Mouse (Mus musculus) neutrophil, adult 5-6 weeks (primary cell): ENCODE results near the gene Lrsam1. TPM values are rescaled to one million over a fixed set of nuclear protein-coding genes. Genes with fewer than 3 reads are reported as not detected.
A peak's percentile ranks its signal among the peaks of the same experiment; 100 is the strongest.

Experiments
- ATAC-seq: fragments of 151-379, 151-347 bp; 2 replicates; pipeline ENCODE4 v1.8.0; 2017; ENCODE audit warnings: mild to moderate bottlenecking, moderate TSS enrichment; ENCODE audit not compliant: insufficient number of reproducible peaks, poor library complexity, low FRiP score, severe bottlenecking; ENCODE audit errors: extremely low read depth
- total RNA-seq: library from RNA; stranded (forward); fragments of 200-1000 nt; gene quantifications from 2 replicates; pipeline ENCODE4 v1.2.3, GENCODE M21; 2017

Lrsam1 gene
- total RNA-seq, 1 experiment from 2014 or later: 13.5 TPM

- no peak for ATAC-seq
Observed at GRCm38 (mm10) chr2:32907442-32907841, 54.0 kb downstream of the Lrsam1 start.

GRCm38 (mm10) chr2:32905297-32905696 is 56.1 kb downstream of the Lrsam1 start:
- ATAC-seq: no peak

- no peak for ATAC-seq
Observed at GRCm38 (mm10) chr2:32904637-32905036, 56.8 kb downstream of the Lrsam1 start.

- no peak for ATAC-seq
Observed at GRCm38 (mm10) chr2:32903470-32903869, 57.9 kb downstream of the Lrsam1 start.

GRCm38 (mm10) chr2:32902126-32902525 is 59.3 kb downstream of the Lrsam1 start:
- ATAC-seq: no peak

GRCm38 (mm10) chr2:32898983-32899382 is 62.4 kb downstream of the Lrsam1 start:
- no peak for ATAC-seq

GRCm38 (mm10) chr2:32896507-32897147 is 64.8 kb downstream of the Lrsam1 start:
- ATAC-seq: no peak

- ATAC-seq: no peak
Observed at GRCm38 (mm10) chr2:32895606-32896106, 65.8 kb downstream of the Lrsam1 start.

- peak; percentile 64; the same call in 1 of the 2 replicates for ATAC-seq
Observed at GRCm38 (mm10) chr2:32894097-32894496, 67.3 kb downstream of the Lrsam1 start.

GRCm38 (mm10) chr2:32892490-32892889 is 68.9 kb downstream of the Lrsam1 start:
- ATAC-seq: no peak

GRCm38 (mm10) chr2:32891278-32891677 is 70.1 kb downstream of the Lrsam1 start:
- no peak for ATAC-seq

GRCm38 (mm10) chr2:32890280-32890679 is 71.1 kb downstream of the Lrsam1 start:
- no peak for ATAC-seq

GRCm38 (mm10) chr2:32888551-32888950 is 72.9 kb downstream of the Lrsam1 start:
- ATAC-seq: no peak

GRCm38 (mm10) chr2:32888029-32888428 is 73.4 kb downstream of the Lrsam1 start:
- ATAC-seq: no peak

GRCm38 (mm10) chr2:32884745-32885144 is 76.7 kb downstream of the Lrsam1 start:
- no peak for ATAC-seq

GRCm38 (mm10) chr2:32882283-32883043 is 79.0 kb downstream of the Lrsam1 start:
- no peak for ATAC-seq

- ATAC-seq: no peak
Observed at GRCm38 (mm10) chr2:32881723-32882122, 79.7 kb downstream of the Lrsam1 start.

GRCm38 (mm10) chr2:32881054-32881453 is 80.4 kb downstream of the Lrsam1 start:
- no peak for ATAC-seq

GRCm38 (mm10) chr2:32879593-32879992 is 81.8 kb downstream of the Lrsam1 start:
- no peak for ATAC-seq

- no peak for ATAC-seq
Observed at GRCm38 (mm10) chr2:32878396-32878795, 83.0 kb downstream of the Lrsam1 start.
